Mouse (Mus musculus) MEL (cell line): ENCODE measurements around the gene Ubxn7.

ENCODE experiments used
- ELF1 ChIP-seq: IDR thresholded peaks from 2 replicates; pipeline ENCODE4 v1.6.1; 2014; ENCODE audit warnings: low read depth, mild to moderate bottlenecking, inconsistent platforms, low read length, improper control_type of control experiment, moderate library complexity
- NELFE ChIP-seq: IDR thresholded peaks from 2 replicates; pipeline ENCODE4 v1.6.1; 2011; ENCODE audit warnings: low read depth, low read length, improper control_type of control experiment
- SIN3A ChIP-seq: IDR thresholded peaks from 2 replicates; pipeline ENCODE4 v1.6.1; 2012; ENCODE audit warnings: low read length, improper control_type of control experiment, inconsistent platforms

GRCm38 (mm10) chr16:32389841-32390240 lies 57.8 kb downstream of the Ubxn7 start:
- TF ChIP-seq NELFE (no peak), SIN3A (no peak), ELF1 (no peak)
